Mouse (Mus musculus) ES-Bruce4 (cell line): ENCODE measurements around the gene Il17rd.

Experiments used
- CTCF ChIP-seq: IDR thresholded peaks from one replicate; pipeline ENCODE4 v1.8.1; 2011; ENCODE audit warnings: low read depth, low read length
- POLR2A ChIP-seq: IDR thresholded peaks from one replicate; pipeline ENCODE4 v1.8.1; 2011; ENCODE audit warnings: low read length; ENCODE audit not compliant: insufficient read depth

DNA sequence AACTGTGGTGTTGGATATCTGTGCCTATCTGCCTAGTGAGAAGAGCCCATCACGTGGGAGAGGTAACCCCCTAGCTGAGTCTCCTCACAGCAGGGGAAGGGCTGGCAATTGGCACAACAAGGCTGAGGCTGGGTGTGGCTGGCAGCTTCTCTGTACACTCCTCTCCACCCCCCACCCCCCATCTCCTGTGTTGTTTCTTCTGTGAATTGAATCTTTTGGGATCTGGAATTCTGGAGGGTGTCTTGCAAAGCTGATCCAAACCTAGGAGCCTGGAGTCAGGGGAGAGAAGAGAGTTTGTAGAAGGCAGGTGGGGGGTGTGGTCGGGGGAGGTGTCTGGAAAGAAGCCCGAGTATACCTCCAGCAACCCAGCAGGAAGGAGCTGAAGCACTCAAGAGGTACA lies 102.7 kb downstream of the Il17rd start:
- no peak for TF ChIP-seq CTCF
- no peak for TF ChIP-seq POLR2A
